Mouse (Mus musculus): ENCODE results near the gene Plxnd1.

Plxnd1 gene

DNA sequence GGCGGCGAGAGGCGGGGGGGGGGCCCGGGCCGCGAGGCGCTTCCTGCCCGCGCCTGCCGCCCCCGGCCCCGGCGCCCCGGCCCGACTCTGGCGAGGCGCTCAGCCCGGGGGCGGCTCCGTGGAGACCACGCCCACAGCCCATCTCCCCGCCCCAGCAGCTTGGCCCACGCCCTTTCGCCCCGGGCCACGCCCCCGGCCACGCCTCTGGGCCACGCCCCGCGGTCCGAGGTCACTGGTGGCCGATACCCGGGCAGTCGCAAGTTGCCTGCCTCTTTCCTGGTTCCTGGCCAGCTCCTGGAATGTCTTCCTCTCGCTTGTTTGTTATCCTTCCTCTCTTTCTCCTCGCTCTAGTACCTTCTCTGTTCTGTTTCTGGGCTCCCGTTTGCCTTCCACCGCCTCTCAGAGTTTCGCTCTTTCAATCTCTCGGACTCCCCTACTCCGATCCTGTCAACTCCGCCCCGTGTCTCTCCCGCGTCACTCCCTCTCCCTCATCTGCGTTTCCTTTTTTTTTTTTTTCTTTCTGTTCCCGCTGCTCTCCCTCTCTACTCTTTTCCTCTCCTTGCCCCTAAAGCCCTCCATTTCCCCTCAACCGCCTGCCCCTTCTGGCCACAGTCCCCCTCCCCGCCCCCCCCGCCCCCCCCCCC, at the start of gene Plxnd1:
Plxnd1 (minus strand) TSS at position 129 of the 644 bp plus-strand sequence.
- DNase-seq (ENCODE audit: low spot score in 2 of 2), result peak; percentile 85 to 87

DNA sequence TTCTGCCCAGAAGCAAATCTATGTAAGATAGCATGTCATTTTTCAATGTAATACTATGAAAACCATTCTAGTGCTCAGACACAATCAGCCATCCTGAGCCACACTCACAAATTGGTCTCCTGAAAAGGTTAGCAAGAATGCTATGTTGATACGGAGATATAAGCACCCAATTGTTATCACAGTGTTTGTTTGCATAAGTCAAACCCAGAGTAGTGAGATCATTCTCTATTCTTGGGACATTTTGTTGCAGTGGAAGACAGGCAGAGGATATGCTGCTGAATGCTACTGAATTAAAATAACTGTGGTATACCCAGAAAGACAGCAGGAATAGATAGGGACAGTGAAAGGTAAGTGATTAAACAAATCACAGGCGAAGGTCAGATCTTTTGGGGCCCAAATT, 49.2 kb upstream of the Plxnd1 start:
- DNase-seq (ENCODE audit: low spot score in 2 of 2), result no peak

DNA sequence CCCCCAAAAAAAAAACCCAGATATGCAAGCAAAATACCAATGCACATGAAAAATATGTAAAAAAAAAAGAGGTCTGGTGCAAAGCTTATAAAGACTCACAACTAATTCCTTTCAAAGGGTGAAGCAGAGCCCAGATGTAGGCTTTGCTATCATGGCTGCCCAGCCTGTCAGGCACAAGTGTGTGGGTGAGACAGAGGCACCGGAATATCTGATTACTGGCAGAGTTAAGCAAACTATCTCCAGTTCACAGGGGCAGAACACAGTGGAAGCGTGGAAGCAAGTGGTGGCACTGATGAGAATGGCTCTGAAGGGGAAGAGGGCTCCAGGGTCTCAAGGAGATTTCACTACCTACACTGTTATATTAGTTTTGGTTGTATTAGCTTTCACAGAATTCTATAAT, 43.4 kb upstream of the Plxnd1 start:
- no peak for DNase-seq (ENCODE audit: low spot score in 2 of 2)

- DNase-seq (ENCODE audit: low spot score in 2 of 2), result no peak
Measured at GRCm38 (mm10) chr6:116037281-116037831, 42.6 kb upstream of the Plxnd1 start.

GRCm38 (mm10) chr6:116036555-116036954, 41.8 kb upstream of the Plxnd1 start:
- DNase-seq (ENCODE audit: low spot score in 2 of 2), result no peak

DNA sequence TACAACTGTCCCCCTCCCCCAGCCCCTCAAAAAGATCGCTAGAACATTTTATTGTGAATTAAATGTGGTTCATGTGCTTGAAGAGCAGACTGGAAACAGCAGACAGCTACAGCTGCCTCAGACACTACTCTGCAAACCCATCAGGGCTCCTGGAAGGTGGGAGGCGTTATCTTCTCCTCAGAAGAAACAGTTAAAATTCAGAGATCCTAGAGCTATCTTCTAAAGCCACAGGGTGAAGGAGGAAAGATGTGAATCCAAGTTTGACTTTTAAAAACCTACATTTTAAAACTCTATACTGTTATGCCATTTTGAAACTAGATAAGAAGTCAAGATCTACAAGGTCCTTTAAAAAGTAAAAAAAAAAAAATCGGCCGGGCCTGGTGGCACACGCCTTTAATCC, 36.2 kb upstream of the Plxnd1 start:
- no peak for DNase-seq (ENCODE audit: low spot score in 2 of 2)

GRCm38 (mm10) chr6:116024666-116025065, 29.9 kb upstream of the Plxnd1 start:
- no peak for DNase-seq (ENCODE audit: low spot score in 2 of 2)

- DNase-seq (ENCODE audit: low spot score in 2 of 2), result no peak
Measured at GRCm38 (mm10) chr6:116021961-116022485, 27.2 kb upstream of the Plxnd1 start.

GRCm38 (mm10) chr6:116015902-116016301, 21.1 kb upstream of the Plxnd1 start:
- no peak for DNase-seq (ENCODE audit: low spot score in 2 of 2)

- DNase-seq (ENCODE audit: low spot score in 2 of 2), result no peak
Measured at GRCm38 (mm10) chr6:116014111-116014510, 19.3 kb upstream of the Plxnd1 start.

GRCm38 (mm10) chr6:116013687-116014086, 18.9 kb upstream of the Plxnd1 start:
- DNase-seq (ENCODE audit: low spot score in 2 of 2), result no peak

DNA sequence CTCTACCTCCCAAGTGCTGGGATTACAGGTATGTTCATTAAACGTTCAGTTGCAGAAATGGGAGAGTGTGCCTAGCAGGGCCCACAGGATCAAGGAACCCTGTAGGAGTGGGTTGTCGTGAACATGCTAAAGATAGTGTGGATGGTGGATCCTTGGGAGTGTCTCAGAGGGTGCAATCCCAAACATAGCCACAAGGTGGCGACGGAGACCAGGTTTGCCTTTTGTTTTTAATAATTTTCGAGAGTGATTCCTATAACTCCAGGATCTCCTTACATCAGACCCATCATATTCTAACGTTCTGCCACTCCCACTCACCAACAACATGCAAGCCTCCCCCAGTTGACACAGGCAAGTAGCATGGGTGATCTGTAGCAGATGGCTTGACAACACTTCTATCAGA, 15.7 kb upstream of the Plxnd1 start:
- DNase-seq (ENCODE audit: low spot score in 2 of 2), result peak; percentile 89 to 92

DNA sequence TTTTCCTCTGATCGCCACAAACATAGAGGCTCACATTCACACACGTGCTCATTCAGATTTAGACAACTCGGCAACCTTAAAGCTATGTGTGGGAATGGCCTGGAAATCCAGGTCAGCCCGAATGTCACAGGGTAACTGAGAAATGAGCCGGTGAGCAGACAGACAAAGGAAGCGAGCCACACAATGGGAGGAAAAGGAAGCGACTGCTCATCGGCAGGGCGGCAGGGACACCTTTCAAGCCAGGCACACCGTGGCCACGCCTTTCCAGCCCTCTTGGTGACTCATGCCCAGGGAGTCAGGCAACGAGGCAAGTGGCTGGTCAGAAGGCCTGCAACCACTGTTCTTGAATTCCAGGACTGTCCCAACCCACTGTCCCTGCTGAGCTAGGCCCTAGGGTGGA, 14.6 kb upstream of the Plxnd1 start:
- DNase-seq (ENCODE audit: low spot score in 2 of 2), result peak in 1 of 2 experiments; percentile 29

GRCm38 (mm10) chr6:116007561-116008173, 12.9 kb upstream of the Plxnd1 start:
- DNase-seq (ENCODE audit: low spot score in 2 of 2), result peak; percentile 62 to 77

- peak; percentile 41 to 59 for DNase-seq (ENCODE audit: low spot score in 2 of 2)
Measured at GRCm38 (mm10) chr6:116006731-116007130, 11.9 kb upstream of the Plxnd1 start.

GRCm38 (mm10) chr6:116005959-116006288, 11.1 kb upstream of the Plxnd1 start:
- peak in 1 of 2 experiments; percentile 30 for DNase-seq (ENCODE audit: low spot score in 2 of 2)

GRCm38 (mm10) chr6:116005275-116005958, 10.6 kb upstream of the Plxnd1 start:
- no peak for DNase-seq (ENCODE audit: low spot score in 2 of 2)

DNA sequence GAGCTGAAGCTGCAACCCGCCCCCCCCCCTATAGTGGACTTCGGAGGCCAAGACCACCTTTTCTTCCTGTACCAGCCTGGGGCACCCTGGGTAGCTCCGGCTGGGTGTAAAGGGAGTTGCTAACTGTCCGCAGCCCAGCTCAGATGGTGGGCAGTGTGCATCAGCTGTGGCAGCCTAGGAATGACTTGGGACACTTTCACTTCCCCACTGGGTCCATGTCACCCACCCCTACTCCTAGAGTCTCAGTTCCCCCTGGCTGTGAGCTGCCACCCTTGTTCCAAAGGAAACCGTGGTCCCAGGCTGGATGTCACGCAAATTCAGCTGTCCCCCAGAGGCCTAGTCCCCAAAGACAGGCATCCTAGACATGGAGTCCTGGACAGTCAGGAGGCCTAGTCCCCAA, 9.9 kb upstream of the Plxnd1 start:
- peak in 1 of 2 experiments; percentile 35 for DNase-seq (ENCODE audit: low spot score in 2 of 2)

- DNase-seq (ENCODE audit: low spot score in 2 of 2), result no peak
Measured at GRCm38 (mm10) chr6:116004069-116004468, 9.3 kb upstream of the Plxnd1 start.

- no peak for DNase-seq (ENCODE audit: low spot score in 2 of 2)
Measured at GRCm38 (mm10) chr6:116003516-116003915, 8.7 kb upstream of the Plxnd1 start.

DNA sequence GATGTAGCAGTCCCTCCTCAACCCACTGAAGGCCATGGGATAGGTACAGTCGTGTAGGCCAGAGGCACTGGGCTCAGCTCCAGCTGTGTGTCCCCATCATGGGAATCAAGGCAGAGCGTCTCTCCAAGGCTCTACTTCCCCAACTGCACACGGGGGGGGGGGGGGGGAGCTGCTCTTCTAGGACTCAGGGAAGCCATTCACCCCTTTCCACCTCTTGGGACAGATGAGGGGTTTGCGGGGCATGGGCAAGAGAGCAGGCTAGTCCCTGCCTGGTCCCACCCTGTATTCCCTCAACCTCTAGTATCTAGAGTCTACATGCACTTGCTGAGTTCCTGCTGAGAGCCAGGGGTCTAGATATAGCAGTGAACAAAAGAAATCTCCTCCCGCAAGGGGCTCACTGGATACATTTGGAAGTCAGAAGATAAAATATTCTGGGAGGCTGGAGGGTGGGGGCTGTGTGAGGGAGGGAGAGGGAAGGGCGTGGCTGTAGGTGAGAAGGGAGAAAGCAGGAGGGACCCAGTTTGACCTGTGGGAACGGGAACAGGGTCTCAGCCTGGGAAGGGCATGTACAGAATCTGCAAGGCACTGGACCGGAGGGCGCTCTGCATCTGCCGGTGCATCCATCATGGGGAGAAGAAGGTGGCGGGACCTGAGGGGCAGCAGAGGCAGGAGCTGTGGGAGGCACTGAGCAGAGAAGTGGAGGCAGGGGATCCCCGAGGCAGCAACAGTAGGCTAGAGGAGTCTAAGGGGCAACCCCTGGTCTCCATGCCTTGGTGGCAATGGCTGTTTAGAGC, 7.7 kb upstream of the Plxnd1 start:
- DNase-seq (ENCODE audit: low spot score in 2 of 2), result no peak

- DNase-seq (ENCODE audit: low spot score in 2 of 2), result no peak
Measured at GRCm38 (mm10) chr6:116000851-116001250, 6.0 kb upstream of the Plxnd1 start.

Data from right cerebral cortex, postnatal 10 days (tissue).